Mouse (Mus musculus) myocyte (in vitro differentiated cells): ENCODE results near the gene Asb6.

ENCODE experiments used
- E2F4 ChIP-seq: IDR thresholded peaks from one replicate; pipeline ENCODE4 v1.6.1; 2011; ENCODE audit warnings: mild to moderate bottlenecking, control low read depth, moderate library complexity; ENCODE audit not compliant: insufficient read depth
- MAX ChIP-seq: IDR thresholded peaks from one replicate; pipeline ENCODE4 v1.6.1; 2011; ENCODE audit warnings: low read depth, mild to moderate bottlenecking, control low read depth
- POLR2A ChIP-seq: IDR thresholded peaks from one replicate; pipeline ENCODE4 v1.6.1; 2011; ENCODE audit warnings: low read depth, mild to moderate bottlenecking, control low read depth, moderate library complexity; ENCODE audit not compliant: insufficient read length
- POLR2AphosphoS2 ChIP-seq: IDR thresholded peaks from one replicate; pipeline ENCODE4 v1.6.1; 2011; ENCODE audit warnings: low read depth, control low read depth; ENCODE audit not compliant: insufficient read length
- TCF12 ChIP-seq: IDR thresholded peaks from one replicate; pipeline ENCODE4 v1.6.1; 2011; ENCODE audit warnings: mild to moderate bottlenecking, control low read depth; ENCODE audit not compliant: poor library complexity, insufficient read depth, severe bottlenecking
- USF1 ChIP-seq: IDR thresholded peaks from one replicate; pipeline ENCODE4 v1.6.1; 2011; ENCODE audit warnings: low read depth, mild to moderate bottlenecking, control low read depth, moderate library complexity

GRCm38 (mm10) chr2:30794179-30795108 lies 35.7 kb downstream of the Asb6 start:
- TF ChIP-seq MAX (no peak), POLR2AphosphoS2 (peak; percentile 34), TCF12 (no peak), POLR2A (peak; percentile 19), E2F4 (no peak), USF1 (no peak)
